ENCODE assay signal across 13 mouse cellular contexts in the genomic region with DNA sequence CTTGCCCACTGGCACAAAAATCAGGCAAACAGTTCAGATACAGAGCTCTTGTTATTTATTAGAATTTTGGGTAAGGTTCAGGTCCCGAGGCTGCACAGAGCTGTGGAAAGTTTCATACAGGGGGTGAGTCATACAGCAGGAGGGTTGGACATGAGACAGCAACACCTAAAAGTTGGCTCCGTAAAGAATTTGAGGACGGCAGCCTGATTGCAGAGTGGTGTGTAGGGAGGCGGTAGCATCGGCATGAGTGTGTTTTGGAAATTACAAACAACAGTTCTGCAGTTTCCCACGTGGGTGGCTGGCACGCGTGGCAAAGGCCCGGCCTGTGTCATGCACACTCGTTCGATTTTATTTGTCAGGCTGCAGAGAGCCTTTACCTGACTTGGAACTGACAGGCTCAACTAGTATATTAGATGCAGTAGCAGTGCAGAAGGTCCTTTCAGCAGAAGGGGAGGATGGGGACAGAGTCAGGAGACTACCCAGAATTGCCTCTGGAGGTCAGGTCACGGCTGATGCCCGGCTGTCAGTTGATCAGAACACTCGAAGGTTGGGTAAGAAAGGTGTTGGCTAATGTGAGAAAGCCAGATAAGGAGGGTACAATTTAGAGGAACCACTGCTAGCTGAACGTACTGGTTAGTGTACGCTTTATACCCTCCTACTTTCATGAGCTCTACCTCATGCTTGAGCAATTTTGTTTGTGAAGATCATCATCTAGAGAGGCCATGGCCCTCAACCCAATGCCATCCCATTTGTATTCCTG. TPM values are rescaled to one million over a fixed set of nuclear protein-coding genes. Genes with fewer than 3 reads are reported as not detected.
DNase-seq lines count a peak whose midpoint lies in the region; ATAC-seq and TF ChIP-seq lines count a peak whose summit lies in the region.
"Had no signal": no experiment of that assay in that cellular context is flagged by ENCODE, and none has a peak within 500 bp of the region (broad histone marks: within the 10 kb centered on the region; RNA-seq: fewer than 3 reads in every experiment).

No protein-coding gene starts in this region.

- H3K27ac ChIP-seq in heart, embryonic 10.5 days = no peak overlapping the region
- H3K27ac ChIP-seq in liver, embryonic 14.5 days = peak overlapping the region; percentile 64
- no peak overlapping the region for H3K27ac ChIP-seq in midbrain, embryonic 10.5 days (replicated peaks)
- H3K27ac ChIP-seq in forebrain, embryonic 15.5 days (replicated peaks) = no peak overlapping the region
- H3K27ac ChIP-seq: embryonic facial prominence, embryonic 12.5 days; hindbrain, embryonic 14.5 days; neural tube, embryonic 15.5 days had no signal

- no peaks in the 10 kb centered on the region for H3K27me3 ChIP-seq in heart, embryonic 10.5 days (ENCODE audit: insufficient read depth, poor library complexity, severe bottlenecking)
- H3K27me3 ChIP-seq in liver, embryonic 14.5 days (ENCODE audit: control insufficient read depth, insufficient read depth, low read length) = no peaks in the 10 kb centered on the region
- no peaks in the 10 kb centered on the region for H3K27me3 ChIP-seq in midbrain, embryonic 10.5 days (ENCODE audit: low read depth, poor library complexity, severe bottlenecking)
- H3K27me3 ChIP-seq in forebrain, embryonic 15.5 days = no peaks in the 10 kb centered on the region
- H3K27me3 ChIP-seq: embryonic facial prominence, embryonic 12.5 days; megakaryocyte, embryonic 14.5 days; neural tube, embryonic 15.5 days had no signal

- peaks cover 3% of the 10 kb centered on the region; the same call in 1 of the 2 replicates for H3K36me3 ChIP-seq in heart, embryonic 10.5 days
- no peaks in the 10 kb centered on the region; the same call in none of the 2 replicates for H3K36me3 ChIP-seq in liver, embryonic 14.5 days (replicated peaks; ENCODE audit: control insufficient read depth, insufficient read depth, low read depth)
- H3K36me3 ChIP-seq in midbrain, embryonic 10.5 days = no peaks in the 10 kb centered on the region
- no peaks in the 10 kb centered on the region for H3K36me3 ChIP-seq in forebrain, embryonic 15.5 days
- H3K36me3 ChIP-seq: embryonic facial prominence, embryonic 12.5 days; neural tube, embryonic 15.5 days had no signal

- 79% methylated on average over 16 of the region's 16 CpGs for WGBS in heart, embryonic 10.5 days
- WGBS in liver, embryonic 14.5 days (ENCODE audit: insufficient replicate concordance) = 58% methylated on average over 16 of the region's 16 CpGs
- WGBS in midbrain, embryonic 10.5 days = 92% methylated on average over 16 of the region's 16 CpGs
- WGBS in forebrain, embryonic 15.5 days = 90% methylated on average over 16 of the region's 16 CpGs

- peak; percentile 6 to 12 for DNase-seq in heart, adult 18-20 months
- no peak for DNase-seq in heart, embryonic 10.5 days (ENCODE audit: low spot score)
- peak; percentile 71 for DNase-seq in MEL-GATA-1-ER (ENCODE audit: extremely low read depth, low read depth)
- peak; percentile 46 to 51 for DNase-seq in frontal cortex, postnatal 36 days (ENCODE audit: low spot score in 2 of 2)
- peak in 1 of 3 experiments; percentile 68 for DNase-seq in liver, embryonic 14.5 days (ENCODE audit: low read depth in 3 of 3, low spot score in 3 of 3)
- DNase-seq in thymus, postnatal 14 days = no peak
- DNase-seq in midbrain, embryonic 10.5 days (ENCODE audit: low spot score) = no peak
- DNase-seq: gastrocnemius, postnatal 25 days had no signal

- peak; percentile 40; the same call in 1 of the 2 replicates for TF ChIP-seq CTCF in liver, embryonic 14.5 days (IDR thresholded peaks at IDR 0.05; ENCODE audit: low read depth)

- peak overlapping the region; percentile 11 for H3K4me2 ChIP-seq in liver, embryonic 14.5 days (ENCODE audit: low read depth)
- no peak overlapping the region for H3K4me2 ChIP-seq in forebrain, embryonic 15.5 days (replicated peaks)
- H3K4me2 ChIP-seq: embryonic facial prominence, embryonic 12.5 days; hindbrain, embryonic 14.5 days; neural tube, embryonic 15.5 days had no signal

- peaks cover 7% of the 10 kb centered on the region for H3K4me1 ChIP-seq in heart, embryonic 10.5 days
- peaks cover 25 to 44% of the 10 kb centered on the region in 2 experiments for H3K4me1 ChIP-seq in liver, embryonic 14.5 days (replicated peaks; ENCODE audit: control insufficient read depth in 2 of 2, insufficient read depth in 2 of 2, low read length in 1 of 2)
- no peaks in the 10 kb centered on the region for H3K4me1 ChIP-seq in midbrain, embryonic 10.5 days
- H3K4me1 ChIP-seq in forebrain, embryonic 15.5 days = no peaks in the 10 kb centered on the region
- H3K4me1 ChIP-seq: embryonic facial prominence, embryonic 12.5 days; neural tube, embryonic 15.5 days had no signal

- no peak overlapping the region for H3K4me3 ChIP-seq in heart, embryonic 10.5 days
- H3K4me3 ChIP-seq in liver, embryonic 14.5 days (ENCODE audit: insufficient read depth in 1 of 2, low read depth in 2 of 2, low read length in 2 of 2) = no peak overlapping the region
- no peak overlapping the region for H3K4me3 ChIP-seq in midbrain, embryonic 10.5 days
- H3K4me3 ChIP-seq in forebrain, embryonic 15.5 days = no peak overlapping the region
- H3K4me3 ChIP-seq: embryonic facial prominence, embryonic 12.5 days; megakaryocyte, embryonic 14.5 days; neural tube, embryonic 15.5 days had no signal

- peak; percentile 88 for ATAC-seq in liver, embryonic 14.5 days (ENCODE audit: insufficient read depth)
- ATAC-seq in forebrain, embryonic 15.5 days (replicated peaks) = no peak

- peak overlapping the region; percentile 23; the same call in 1 of the 2 replicates for H3K9ac ChIP-seq in liver, embryonic 14.5 days (replicated peaks)
- no peak overlapping the region for H3K9ac ChIP-seq in forebrain, embryonic 15.5 days (replicated peaks)
- H3K9ac ChIP-seq: embryonic facial prominence, embryonic 12.5 days; hindbrain, embryonic 14.5 days; neural tube, embryonic 15.5 days had no signal

- H3K9me3 ChIP-seq in heart, embryonic 10.5 days = no peaks in the 10 kb centered on the region
- no peaks in the 10 kb centered on the region for H3K9me3 ChIP-seq in liver, embryonic 14.5 days (ENCODE audit: control insufficient read depth, low read length)
- no peaks in the 10 kb centered on the region for H3K9me3 ChIP-seq in midbrain, embryonic 10.5 days (replicated peaks)
- no peaks in the 10 kb centered on the region for H3K9me3 ChIP-seq in forebrain, embryonic 15.5 days
- H3K9me3 ChIP-seq: embryonic facial prominence, embryonic 12.5 days; megakaryocyte, embryonic 14.5 days; neural tube, embryonic 15.5 days had no signal

- TF ChIP-seq EP300 in liver, embryonic 14.5 days (IDR thresholded peaks at IDR 0.05; ENCODE audit: low read depth) = peak; percentile 82

RNA-seq across cellular contexts. Expression of gene Vps13c, which starts 29.7 kb away (rescaled TPM):
- 10 to 100 TPM; 48.4 to 50.0 TPM for total RNA-seq in heart, adult 18-20 months (2021)
- 3.9 and 4.4 TPM in 2 replicates for polyA plus RNA-seq in heart, embryonic 10.5 days (2016; fragmentation: Nextera tagmentation; extraction: Ambion mirVana)
- polyA plus RNA-seq in liver, embryonic 14.5 days (2012; rRNA removed) = 5.1 and 7.2 TPM in 2 replicates
- 5.2 and 6.6 TPM in 2 replicates for polyA plus RNA-seq in liver, embryonic 14.5 days (2014; fragmentation: Nextera tagmentation; extraction: Ambion mirVana)
- 4.0 and 5.1 TPM in 2 replicates for polyA plus RNA-seq in midbrain, embryonic 10.5 days (2016; fragmentation: Nextera tagmentation; extraction: Ambion mirVana)
- 7.4 and 7.8 TPM in 2 replicates for polyA plus RNA-seq in forebrain, embryonic 15.5 days (2015; fragmentation: Nextera tagmentation; extraction: Ambion mirVana)

RNA-seq across cellular contexts. Expression of gene C2cd4a, which starts 37.7 kb away (rescaled TPM):
- not detected for total RNA-seq in heart, adult 18-20 months (2021)
- 0.49 and 0.65 TPM in 2 replicates for polyA plus RNA-seq in heart, embryonic 10.5 days (2016; fragmentation: Nextera tagmentation; extraction: Ambion mirVana)
- 4.4 and 6.8 TPM in 2 replicates for polyA plus RNA-seq in liver, embryonic 14.5 days (2012; rRNA removed)
- polyA plus RNA-seq in liver, embryonic 14.5 days (2014; fragmentation: Nextera tagmentation; extraction: Ambion mirVana) = 0.81 and 1.5 TPM in 2 replicates
- not detected in 2 replicates for polyA plus RNA-seq in midbrain, embryonic 10.5 days (2016; fragmentation: Nextera tagmentation; extraction: Ambion mirVana)
- polyA plus RNA-seq in forebrain, embryonic 15.5 days (2015; fragmentation: Nextera tagmentation; extraction: Ambion mirVana) = 0.11 and 0.18 TPM in 2 replicates

Comparison
In these comparisons a context has a peak if more than half of its experiments do, and no peak if none do; other contexts are left out.
1. DNase-seq: peak in heart, adult 18-20 months (2 of 2), MEL-GATA-1-ER (single experiment) and frontal cortex, postnatal 36 days (2 of 2); none in heart, embryonic 10.5 days (single experiment), thymus, postnatal 14 days (single experiment) and midbrain, embryonic 10.5 days (single experiment).